Mouse (Mus musculus): ENCODE data around the gene Cacng8. TPM values are rescaled to one million over a fixed set of nuclear protein-coding genes. Genes with fewer than 3 reads are reported as not detected.

Gene Cacng8
- total RNA-seq, 2 experiments from 2014 or later, result not detected

DNA sequence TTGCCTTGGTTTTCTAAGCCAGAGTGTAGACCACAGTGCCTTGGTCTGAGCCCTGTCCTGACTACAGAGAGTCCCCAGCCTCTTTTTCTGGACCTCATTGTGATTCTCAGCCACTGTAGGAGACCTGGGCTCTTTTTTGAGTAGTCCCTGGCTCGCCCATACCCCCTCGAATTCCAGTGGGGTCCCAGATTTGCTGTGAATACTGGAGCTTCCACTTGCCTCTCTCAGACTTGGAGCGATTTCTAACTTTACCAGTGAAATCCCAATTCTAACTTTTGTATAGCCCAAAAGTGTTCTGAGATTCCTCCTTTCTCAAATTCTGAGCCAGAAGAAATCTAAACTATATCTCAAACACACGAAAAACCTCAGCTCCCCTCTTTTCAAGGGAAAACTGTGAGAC, 33.4 kb downstream of the Cacng8 start, which contains the start of gene Cacng6:
Cacng6 (plus strand) TSS at position 301 of the 400 bp plus-strand sequence.
- intact Hi-C loops (cut with DNase I), result no loop called here

DNA sequence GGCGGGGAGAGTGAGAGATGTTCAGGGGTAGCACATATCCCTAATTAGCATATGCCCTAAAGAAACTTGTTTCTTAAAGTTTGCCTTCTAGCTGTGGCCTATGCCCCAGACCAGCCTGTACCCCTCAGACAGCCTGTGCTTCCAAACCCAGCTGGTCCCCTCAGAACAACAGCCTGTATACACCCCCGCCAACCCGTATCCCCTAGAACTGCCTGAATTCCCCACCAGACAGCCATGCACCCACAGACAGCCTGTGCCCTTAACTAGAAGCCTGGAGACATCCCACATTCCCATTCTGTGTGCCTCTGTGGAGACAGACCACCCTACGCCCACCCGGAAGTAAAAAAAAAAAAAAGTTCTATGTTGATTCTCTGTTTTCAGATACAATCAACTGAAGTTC, 34.7 kb downstream of the Cacng8 start:
- intact Hi-C loops (cut with DNase I), result no loop called here
- no peak for DNase-seq

More for the DNA sequence above, 33.4 kb downstream of the Cacng8 start, which contains the start of gene Cacng6:
- DNase-seq, result no peak

DNA sequence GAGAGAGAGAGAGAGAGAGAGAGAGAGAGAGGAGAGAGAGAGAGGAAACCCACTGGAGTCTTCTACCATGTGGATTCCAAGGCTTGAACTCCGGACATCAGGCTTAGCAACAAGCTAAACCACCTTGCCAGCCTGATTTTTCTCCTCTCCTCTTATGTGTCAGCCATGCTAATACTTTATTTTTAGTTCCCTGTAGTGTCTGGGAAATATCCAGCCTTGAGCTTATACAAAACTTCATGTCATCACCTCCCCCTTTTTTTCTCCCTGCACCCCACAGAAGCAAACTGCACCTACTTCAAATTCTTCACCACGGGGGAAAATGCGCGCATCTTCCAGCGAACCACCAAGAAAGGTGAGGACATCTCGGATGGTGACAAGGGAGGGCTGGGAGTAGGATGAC, 39.7 kb downstream of the Cacng8 start:
- no peak for DNase-seq
- intact Hi-C loops (cut with DNase I), result no loop called here

DNA sequence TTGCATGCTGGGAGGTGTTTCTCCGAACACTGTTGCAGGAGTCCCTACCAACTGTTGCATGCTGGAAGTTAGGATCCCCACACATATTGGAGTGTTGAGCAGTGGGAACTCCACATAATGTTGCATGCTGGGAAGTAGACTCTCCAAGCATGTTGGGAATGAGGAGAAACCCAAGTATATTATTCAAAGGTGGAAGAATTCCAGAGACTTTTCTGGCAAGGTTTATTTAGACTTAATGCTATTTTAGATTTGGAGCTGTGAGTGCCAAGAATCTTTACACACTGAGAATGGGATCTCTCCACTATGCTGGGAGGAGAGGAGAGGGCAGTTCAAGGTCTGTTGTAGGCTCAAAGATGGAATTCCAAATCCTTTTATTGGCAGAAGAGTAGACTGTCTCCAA, 41.6 kb downstream of the Cacng8 start:
- intact Hi-C loops (cut with DNase I), result no loop called here
- DNase-seq, result no peak

DNA sequence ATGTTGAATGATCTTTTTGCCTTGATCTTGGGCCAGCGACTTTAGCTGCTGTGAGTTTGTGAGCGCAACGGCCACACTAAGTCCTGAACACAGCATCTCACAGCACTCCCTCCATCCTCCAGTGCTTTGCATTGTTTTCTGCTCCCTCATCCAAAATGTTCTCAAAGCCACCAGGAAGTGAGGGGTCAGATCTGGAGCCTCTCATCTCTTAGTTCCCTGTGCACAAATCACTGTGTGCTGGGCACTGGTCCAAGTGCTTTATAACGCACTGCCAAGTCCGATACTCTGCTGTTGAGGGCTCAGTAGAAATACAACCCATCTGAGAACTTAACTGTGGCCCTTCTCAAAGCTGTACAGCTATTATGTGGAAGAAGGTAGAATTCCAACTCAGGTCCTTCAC, 47.5 kb downstream of the Cacng8 start:
- intact Hi-C loops (cut with DNase I), result no loop called here
- peak; percentile 15 to 37 for DNase-seq

DNA sequence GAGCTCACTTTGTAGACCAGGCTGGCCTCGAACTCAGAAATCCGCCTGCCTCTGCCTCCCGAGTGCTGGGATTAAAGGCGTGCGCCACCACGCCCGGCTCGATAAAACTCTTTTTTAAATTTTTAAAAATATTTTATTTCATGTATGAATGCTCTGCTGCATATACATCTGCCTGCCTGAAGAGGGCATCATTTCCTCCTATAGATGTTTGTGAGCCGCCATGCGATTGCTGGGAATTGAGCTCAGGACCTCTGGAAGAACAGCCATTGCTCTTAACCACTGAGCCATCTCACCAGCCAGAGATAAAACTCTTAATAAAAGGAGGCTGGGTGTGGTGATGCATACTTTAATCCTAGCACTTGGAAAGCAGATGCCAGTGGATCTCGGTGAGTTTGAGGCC, 49.5 kb downstream of the Cacng8 start:
- intact Hi-C loops (cut with DNase I), result no loop called here
- no peak for DNase-seq

DNA sequence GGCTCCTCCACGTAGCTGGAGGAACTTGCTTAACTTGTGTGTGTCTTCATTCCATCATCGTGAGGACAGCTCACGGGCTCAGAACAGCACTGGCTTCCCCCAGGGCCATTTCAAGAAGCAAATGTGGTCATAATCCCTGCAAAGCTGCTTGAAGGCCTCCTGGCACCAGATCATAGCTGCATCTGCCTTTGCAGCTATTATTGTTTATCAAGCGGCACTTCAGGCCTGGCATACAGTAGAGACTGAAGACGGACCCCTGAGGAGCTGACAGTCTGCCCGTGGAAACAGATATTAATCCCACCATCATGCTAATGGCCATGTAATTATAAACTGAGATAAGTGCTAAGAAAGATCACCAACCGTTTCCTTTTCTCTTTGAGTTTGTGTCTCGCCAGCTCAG, 50.0 kb downstream of the Cacng8 start:
- intact Hi-C loops (cut with DNase I), result no loop called here
- no peak for DNase-seq

DNA sequence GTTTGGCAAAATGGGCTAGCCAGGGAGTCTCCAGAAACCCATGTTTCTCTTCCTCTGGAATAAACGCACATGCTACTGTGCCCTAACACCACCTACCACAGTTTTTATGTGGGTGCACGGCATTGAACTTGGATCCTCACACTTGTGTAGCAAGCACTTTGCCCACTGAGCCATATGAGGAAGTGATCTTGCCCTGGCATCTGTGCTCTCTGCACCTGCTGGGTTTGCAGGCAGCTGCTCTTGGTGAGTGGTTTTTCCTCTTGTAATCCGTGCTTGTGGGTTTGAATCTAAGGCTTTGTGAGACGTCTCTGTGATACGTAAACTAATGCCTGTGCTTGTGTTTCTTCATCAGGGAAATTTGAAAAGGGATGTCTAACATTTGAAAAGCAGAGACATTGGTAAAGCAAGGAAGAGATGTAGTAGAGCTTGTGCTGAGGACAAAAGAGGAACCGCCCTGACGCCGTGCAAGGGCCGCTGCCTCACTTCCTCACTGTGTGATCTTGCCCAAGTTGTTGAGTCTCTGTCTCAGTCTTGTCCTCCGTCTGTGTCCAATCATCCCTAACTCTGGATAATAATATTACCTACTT, 52.1 kb downstream of the Cacng8 start:
- no peak for DNase-seq
- intact Hi-C loops (cut with DNase I), result no loop called here

DNA sequence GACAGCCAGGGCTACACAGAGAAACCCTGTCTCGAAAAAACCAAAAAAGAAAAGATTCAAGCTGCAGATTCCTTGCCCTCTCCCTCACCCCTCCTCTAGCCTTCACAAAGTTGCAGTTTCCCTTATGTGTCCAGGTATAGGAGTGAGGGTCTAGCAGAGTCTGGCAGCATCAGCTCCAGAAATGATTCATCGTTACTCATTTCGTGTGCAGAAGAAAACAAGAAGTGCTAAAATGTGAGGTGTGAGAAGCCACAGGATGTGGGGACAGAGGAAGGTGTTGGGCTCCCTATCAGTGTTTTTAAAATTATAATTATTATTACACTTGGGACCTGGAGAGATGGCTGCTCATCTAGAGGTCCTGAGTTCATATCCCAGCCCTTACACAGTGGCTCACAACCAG, 54.2 kb downstream of the Cacng8 start:
- intact Hi-C loops (cut with DNase I), result no loop called here
- DNase-seq, result no peak

DNA sequence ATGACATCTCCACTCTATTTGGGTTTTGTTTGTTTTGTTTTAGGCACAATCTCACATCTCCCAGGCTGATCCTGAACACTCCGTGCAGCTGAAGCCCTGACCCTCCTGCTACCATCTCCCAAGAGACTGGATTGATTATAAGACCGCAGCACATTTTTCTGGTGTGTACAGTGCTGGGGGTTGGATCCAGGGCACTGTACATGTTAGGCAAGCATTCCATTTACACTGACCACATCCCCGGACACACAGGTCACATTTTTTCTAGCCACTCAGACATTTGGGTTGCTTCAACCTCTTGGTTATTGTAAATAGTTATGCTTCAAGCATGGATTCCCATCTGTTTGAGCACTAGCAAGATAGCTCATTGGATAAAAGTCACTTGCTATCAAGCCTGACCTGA, 56.1 kb downstream of the Cacng8 start:
- intact Hi-C loops (cut with DNase I), result no loop called here

DNA sequence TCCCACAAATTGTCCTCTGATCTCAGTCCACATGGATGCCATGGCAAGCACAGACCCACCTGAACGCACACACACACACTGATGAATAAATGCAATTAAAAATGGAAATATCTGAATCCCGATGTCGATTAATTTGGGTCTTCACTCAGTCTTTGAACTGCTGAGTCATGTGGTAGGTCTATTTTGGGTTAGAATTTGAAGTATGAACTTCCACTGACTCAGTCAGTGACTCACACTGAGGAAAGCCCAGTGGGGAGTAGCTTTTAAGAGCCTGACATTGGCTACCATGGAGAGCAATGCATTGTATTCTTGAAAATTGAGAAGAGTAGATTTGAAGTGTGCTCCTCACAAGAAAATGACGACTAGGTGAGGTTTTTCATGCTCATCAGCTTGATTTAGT, 56.5 kb downstream of the Cacng8 start:
- DNase-seq, result no peak
- intact Hi-C loops (cut with DNase I), result no loop called here

More for the DNA sequence above, 56.1 kb downstream of the Cacng8 start:
- no peak for DNase-seq

DNA sequence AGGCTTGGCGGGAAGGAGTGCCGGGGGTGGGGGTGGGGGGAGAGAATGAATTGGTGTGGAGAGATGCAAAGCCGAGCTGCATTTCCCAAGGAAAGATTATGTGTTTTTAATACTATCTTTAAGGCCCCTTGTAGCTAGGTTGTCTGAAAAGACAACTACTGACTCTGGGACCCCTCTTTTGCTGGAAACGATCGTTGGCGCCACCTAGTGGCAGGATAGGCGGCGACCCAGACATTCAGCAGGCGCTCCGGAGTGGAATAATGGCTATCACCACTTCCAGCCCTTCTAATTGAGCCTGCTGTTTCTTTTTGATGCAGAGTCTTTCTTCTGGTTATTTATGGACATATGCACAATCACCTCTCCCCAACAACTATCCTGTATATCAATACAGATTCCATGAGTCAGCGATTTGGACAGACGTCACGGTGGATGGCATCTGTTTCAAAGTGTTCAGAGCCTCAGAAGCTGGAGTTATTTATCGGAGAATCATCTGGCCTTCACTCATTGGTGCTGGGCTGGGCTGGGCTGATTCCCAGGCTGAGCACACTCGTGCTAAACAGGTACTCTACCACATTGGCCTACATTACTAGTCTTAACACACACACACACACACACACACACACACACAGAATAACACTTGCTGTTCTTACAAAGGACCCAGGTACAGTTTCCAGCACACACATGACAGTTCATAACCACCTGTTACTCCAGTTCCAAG, 58.4 kb downstream of the Cacng8 start:
- intact Hi-C loops (cut with DNase I), result loop anchor here (1.0 kb wide), 1 partner anchor 119 kb away; no protein-coding TSS in a partner anchor
- DNase-seq, result peak; percentile 72 to 88

DNA sequence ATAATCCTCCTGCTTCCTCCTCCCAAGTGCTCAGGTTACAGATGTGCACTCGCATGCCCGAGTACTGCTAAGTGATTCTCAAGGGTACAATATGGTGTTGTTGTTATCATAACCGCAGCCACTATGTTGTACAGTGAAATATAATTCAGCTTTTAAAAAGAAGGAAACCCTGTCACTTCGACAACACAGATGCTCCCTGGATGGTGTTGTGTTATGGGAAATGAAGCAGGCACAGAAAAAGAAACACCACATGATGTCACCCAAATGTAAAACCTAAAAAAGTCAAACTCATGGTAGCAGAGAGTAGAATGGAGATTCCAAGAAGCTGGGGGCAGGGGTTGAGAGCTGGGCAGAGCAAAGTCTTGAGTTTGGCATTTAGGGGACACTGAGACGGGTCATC, 60.2 kb downstream of the Cacng8 start:
- intact Hi-C loops (cut with DNase I), result loop anchor here (1.0 kb wide), 1 partner anchor 228 kb away; no protein-coding TSS in a partner anchor
- no peak for DNase-seq

DNA sequence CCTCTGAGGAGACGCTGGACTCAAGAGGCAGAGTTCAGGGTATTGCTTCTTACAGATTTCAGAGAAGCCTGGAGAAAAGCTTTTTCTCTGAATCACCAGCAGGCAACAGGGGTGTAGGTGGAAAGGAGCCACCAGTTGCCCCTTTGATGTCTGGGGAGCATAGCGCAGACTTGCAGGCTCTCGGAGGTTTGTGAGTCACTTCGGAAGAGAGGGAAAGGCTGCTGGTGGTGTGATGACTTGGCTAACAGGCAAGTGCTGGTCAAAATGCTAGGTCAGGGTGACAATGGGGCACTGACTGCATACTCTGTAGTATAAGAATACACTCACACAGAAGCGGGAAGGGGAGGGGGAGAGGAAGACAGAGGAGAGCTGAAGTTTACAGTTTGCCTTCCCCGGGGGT, 60.7 kb downstream of the Cacng8 start:
- intact Hi-C loops (cut with DNase I), result no loop called here
- no peak for DNase-seq

DNA sequence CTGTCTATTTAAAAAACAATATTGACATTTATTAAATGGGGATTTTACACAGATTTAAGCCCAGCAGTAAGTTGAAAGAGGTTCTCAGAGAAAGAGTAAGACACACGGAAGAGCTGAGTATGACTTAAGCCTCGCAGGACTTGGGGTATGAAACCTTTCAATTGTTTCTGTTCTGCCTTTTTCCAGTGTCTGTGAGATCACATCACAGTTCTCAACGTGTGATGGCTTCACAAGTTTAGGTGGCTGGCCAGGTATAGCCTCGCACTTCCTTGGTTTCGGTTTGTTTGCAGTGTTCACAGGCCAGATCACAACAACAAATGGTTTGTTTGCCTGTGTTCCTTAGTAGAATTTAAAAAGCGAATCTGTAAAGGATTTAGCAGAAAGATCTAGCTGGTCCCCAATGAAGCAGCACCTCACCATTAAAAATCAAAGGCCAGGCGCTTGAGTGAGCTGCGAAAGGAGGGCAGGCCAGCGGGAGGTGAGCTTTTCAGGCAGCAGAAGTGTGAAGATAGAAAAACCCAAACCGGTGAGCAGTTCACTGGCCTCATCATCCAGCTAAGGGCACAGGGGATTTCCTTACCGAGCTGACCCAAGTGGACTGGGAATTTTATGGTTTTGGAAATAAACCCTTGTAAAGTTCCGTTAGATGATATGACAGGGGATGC, 62.5 kb downstream of the Cacng8 start:
- DNase-seq, result no peak
- intact Hi-C loops (cut with DNase I), result no loop called here

DNA sequence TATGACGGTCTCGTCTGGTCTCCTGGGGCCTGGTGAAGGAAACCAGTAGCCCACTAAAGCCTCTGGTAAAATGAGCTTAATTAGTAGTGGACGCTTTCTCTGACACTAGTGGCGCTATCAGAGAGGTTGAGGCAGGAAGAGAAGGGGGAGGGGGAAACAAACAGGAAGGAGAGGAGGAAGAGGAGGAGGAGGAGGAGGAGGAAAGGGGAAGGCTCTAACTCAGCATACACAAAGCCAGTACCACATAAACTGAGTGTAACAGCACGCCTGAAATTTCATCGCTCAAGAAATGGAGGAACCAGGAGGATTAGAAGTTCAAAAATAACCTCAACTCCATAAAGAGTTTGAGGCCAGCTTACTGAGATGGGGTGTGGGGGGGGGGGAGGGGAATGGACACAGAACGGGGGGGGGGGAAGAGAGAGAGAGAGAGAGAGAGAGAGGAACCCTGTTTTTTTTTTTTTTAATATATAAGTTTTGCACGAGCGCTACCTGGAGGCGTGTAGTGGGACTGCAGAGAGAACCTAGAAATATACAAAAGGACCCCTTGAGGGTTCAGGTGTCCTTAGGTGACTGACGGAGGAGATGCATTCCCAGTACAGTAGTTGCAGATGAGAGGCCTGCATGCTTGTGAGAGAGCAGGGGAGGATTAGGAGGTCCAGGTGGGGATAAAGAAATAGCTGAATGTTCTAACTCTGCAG, 63.2 kb downstream of the Cacng8 start:
- no peak for DNase-seq
- intact Hi-C loops (cut with DNase I), result no loop called here

DNA sequence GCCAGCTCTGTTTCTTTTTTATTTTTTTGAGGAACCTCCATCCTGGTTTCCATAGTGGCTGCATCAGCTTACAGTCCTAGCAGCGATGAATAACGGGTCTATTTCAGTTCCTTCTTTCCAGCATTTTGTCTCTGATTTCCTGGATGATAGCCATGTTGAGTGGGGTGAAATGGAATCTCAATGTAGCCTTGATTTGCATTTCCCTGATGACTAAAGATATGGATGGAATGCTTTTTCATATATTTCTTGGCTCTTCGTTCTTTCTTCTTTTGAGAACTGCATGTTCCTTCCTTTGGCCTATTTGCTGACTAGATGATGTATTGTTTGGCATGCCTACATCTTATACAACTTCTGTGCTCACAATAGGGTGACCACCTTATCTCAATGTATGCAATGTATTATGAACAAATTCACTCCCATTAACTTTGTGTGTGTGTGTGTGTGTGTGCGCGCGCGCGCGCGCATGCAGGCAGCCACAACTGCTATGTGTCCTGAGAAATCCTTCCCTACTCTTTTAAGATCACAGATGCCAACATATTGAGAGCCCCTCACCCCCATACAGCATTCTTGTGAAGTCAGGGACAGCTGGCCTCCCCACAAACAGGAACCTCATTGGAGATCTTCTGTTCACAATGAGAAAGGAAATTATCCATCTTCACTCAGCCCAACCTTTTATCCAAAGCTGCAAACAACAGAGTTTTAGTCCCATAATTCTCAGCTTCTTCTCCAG, 66.8 kb downstream of the Cacng8 start:
- no peak for DNase-seq
- intact Hi-C loops (cut with DNase I), result no loop called here

DNA sequence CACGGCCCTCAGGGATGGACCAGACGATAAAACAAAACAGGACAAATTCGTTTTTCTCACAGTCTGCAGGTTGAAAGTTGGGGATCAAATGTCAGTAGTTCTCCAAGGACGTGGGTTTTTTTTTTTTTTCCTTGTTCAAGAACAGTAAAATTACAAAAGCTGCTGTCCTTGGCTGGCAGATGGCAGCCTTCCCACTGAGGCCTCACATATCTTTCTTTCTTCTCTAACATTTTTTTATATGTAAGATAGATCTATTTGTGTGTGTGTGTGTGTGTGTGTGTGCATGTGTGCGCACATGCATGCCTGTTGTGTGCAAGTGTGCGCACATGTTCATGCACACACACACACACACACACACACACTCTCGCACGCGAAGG, 67.3 kb downstream of the Cacng8 start:
- no peak for DNase-seq
- intact Hi-C loops (cut with DNase I), result no loop called here

DNA sequence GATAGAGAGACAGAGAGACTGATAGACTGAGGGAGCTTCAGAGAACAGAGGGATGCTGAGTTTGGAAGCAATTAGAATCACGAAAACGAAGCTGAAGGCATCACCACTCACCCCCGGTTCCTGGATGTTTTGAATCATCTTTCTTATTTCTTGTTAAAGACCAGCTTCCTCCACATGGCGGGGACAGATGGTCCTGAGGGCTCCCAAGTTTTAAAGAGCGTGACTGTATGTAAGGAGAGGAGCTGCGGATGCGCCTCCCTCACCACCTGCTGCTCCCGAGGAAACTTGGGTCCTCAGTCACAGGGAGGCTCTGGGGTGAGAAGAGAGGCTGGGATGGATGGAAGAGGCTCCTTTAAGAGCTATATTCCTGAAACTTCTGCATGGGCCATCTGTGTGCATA, 69.8 kb downstream of the Cacng8 start:
- DNase-seq, result no peak
- intact Hi-C loops (cut with DNase I), result no loop called here

DNA sequence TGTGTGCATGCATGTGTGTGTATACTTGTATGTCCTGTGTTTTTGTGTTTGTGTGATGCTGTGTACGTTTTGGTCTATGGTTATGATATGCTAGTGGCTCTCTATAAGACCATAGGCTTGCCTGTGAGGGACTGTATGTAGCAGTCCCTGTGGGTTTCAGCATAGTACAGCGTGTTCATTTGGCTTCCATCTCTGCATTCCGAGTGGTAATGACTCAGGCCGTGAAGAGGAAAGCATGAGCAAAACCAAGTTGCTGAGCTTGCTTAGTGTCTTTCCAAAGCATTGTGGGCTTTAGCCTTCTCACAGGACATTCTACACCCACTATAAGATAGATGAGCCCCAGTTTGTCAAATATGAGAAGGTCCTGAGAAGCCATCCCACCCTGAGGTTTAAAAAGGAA, 72.8 kb downstream of the Cacng8 start:
- no peak for DNase-seq
- intact Hi-C loops (cut with DNase I), result no loop called here

Measured in heart, postnatal 10 days (tissue).